Mouse (Mus musculus): ENCODE measurements around the gene Smarca2. TPM values are rescaled to one million over a fixed set of nuclear protein-coding genes. Genes with fewer than 3 reads are reported as not detected.

Gene Smarca2
- polyA plus RNA-seq, 1 experiment from 2014 or later: 40.7 TPM

- H3K4me1 ChIP-seq: 0 out of 2 replicates have a peak, but pooled peaks cover 3% of the 10 kb centered on the region
- no peaks in the 10 kb centered on the region for H3K9me3 ChIP-seq (replicated peaks)
- H3K27me3 ChIP-seq (ENCODE audit: low read depth, poor library complexity, severe bottlenecking): no peaks in the 10 kb centered on the region
- DNase-seq (ENCODE audit: low spot score): no peak
- H3K36me3 ChIP-seq: peaks cover 40% of the 10 kb centered on the region
- no peak overlapping the region for H3K27ac ChIP-seq
- WGBS: 85% methylated on average over 5 of the region's 5 CpGs
- H3K4me3 ChIP-seq: no peak overlapping the region
Measured at GRCm38 (mm10) chr19:26778199-26778598, 173.3 kb downstream of the Smarca2 start.

DNA sequence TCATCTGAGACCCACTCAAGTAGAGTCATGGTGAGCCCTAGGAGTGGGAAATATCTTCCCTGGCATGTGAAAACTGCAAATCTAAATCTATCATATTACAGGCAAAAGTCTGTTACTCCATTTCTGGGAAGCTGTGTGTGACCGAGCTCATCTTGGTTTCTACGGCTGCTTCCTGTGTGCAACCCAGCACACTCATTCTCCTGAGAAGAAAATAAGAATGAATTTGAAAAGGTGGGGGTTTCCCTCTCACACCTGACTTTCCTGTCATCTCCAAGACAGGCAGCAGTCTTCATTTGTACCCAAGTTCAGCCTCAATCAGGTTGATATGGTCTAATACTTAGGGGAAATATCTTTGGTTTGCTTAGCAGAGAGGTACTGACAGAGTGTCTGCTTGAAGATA, 176.4 kb downstream of the Smarca2 start:
- DNase-seq (ENCODE audit: low spot score): no peak
- Histone ChIP-seq H3K27me3 (ENCODE audit: low read depth, poor library complexity, severe bottlenecking) (no peaks in the 10 kb centered on the region), H3K27ac (no peak overlapping the region), H3K9me3 (replicated peaks) (no peaks in the 10 kb centered on the region), H3K4me3 (no peak overlapping the region), H3K36me3 (peaks cover 20% of the 10 kb centered on the region), H3K4me1 (no peaks in the 10 kb centered on the region)
- WGBS: 100% methylated on average over 2 of the region's 2 CpGs

DNA sequence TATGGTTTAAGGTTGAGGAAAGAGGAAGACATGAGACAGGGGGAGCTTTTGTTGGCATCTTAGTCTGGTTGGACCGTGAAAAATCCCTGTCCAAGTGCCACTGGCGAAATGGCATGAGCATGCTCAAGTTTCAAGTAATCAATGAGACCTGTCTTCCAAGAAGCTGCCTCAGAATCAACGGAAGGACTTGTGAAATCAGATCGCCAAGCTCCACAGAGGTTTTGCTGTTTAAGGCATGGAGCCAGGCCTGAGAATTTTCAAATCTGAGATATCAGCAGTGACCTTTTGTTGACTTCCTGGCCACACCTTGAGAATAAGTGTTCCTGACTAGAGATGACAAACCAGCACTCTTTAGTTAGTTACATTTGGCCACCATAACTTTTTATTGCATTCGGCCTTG, 183.6 kb downstream of the Smarca2 start:
- Histone ChIP-seq H3K27ac (no peak overlapping the region), H3K36me3 (no peaks in the 10 kb centered on the region), H3K9me3 (replicated peaks) (no peaks in the 10 kb centered on the region), H3K4me3 (no peak overlapping the region), H3K4me1 (peaks cover 9% of the 10 kb centered on the region; the same call in 1 of the 2 replicates), H3K27me3 (ENCODE audit: low read depth, poor library complexity, severe bottlenecking) (no peaks in the 10 kb centered on the region)
- 88% methylated on average over 5 of the region's 5 CpGs for WGBS
- no peak for DNase-seq (ENCODE audit: low spot score)

DNA sequence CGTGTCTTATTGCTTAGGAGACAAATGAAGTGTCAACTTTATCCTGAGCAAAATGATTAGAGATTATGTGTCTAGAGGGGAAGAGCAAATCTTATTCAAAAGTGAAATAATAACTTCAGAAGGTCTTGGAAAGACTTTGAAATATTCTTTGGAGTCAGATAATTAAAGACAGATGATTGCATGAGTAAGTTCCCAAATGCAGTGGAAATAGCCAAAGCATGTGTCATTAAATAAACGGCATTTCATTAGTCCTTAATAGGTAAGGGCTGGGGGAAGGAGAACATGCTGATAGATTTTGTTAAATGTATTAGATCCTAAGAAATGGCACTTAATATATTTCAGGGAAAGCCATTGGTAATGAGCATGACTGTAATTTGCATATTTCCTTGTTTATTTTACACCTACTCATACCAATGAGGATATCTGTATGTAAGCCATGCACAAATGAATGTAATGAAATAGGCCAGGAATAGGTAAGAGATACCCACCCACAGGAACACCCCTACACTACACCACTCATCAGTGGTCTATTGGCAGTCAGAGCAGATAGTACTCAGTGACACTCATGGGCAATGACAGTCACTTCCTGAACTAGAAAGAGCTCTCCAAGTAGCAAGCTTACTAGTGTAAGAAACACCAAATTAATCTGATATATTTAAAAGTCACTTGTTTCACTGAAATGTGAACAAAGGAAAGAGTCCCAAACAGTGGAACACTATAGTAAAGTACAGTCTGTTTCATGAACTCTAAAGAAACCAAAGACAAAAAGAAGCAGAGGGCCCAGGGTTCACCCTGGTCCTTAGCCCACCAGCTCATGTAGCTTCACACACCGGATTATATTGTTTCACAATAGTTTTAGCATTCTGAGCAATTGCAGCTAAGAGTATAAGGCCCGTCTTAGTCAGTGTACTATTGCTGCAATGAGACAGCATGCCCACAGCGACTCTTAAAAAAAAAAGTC, 185.8 kb downstream of the Smarca2 start:
- DNase-seq (ENCODE audit: low spot score): no peak

DNA sequence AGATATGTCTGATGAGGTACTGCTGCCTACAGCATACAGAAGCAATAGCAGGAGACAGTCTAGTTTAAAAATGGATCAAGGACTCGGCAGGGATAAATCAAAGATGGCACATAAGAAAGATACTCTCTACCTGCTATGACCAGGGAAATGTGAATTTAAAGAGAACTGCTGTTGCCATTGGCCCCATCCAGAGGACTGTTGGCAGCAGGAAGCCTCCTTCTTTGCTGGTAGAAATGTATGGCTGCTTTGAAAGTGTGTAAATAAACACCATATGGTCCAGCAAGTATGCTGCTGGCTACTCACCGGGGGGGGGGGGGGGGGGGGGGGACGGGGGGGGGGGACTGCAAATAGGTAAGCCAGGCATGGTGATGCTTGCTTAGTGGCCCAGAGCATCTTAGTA, 189.5 kb downstream of the Smarca2 start:
- peaks cover 30% of the 10 kb centered on the region for H3K4me1 ChIP-seq
- 78% methylated on average over 1 of the region's 3 CpGs for WGBS
- H3K27ac ChIP-seq: no peak overlapping the region
- H3K27me3 ChIP-seq (ENCODE audit: low read depth, poor library complexity, severe bottlenecking): no peaks in the 10 kb centered on the region
- H3K36me3 ChIP-seq: no peaks in the 10 kb centered on the region
- H3K4me3 ChIP-seq: no peak overlapping the region
- DNase-seq (ENCODE audit: low spot score): no peak
- H3K9me3 ChIP-seq (replicated peaks): no peaks in the 10 kb centered on the region

More for the DNA sequence above, 185.8 kb downstream of the Smarca2 start:
- Histone ChIP-seq H3K27ac (no peak overlapping the region), H3K9me3 (replicated peaks) (no peaks in the 10 kb centered on the region), H3K36me3 (no peaks in the 10 kb centered on the region), H3K4me3 (no peak overlapping the region), H3K27me3 (ENCODE audit: low read depth, poor library complexity, severe bottlenecking) (no peaks in the 10 kb centered on the region), H3K4me1 (peaks cover 27% of the 10 kb centered on the region)
- 71% methylated on average over 5 of the region's 5 CpGs for whole genome bisulfite sequencing

DNA sequence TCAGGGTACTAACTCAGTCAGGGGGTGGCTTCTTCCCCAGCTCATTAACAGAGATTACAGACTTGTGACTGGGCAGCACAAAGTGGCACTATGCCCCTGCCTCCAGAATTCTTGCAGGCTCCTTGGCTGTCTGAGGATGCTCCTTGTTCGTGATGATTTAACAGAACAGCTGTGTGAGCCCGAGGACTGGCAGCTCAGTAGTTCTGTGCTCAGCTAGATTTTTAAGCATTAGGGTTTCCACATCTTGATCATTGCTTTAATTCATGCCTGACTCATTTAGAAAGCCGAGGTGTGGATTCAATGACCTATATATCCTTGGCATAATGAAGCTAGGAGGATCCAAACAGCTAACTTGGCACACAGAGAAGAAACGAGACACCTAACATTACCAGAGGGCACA, 191.2 kb downstream of the Smarca2 start:
- Histone ChIP-seq H3K27me3 (ENCODE audit: low read depth, poor library complexity, severe bottlenecking) (no peaks in the 10 kb centered on the region), H3K4me1 (peaks cover 21% of the 10 kb centered on the region), H3K4me3 (no peak overlapping the region), H3K9me3 (replicated peaks) (no peaks in the 10 kb centered on the region), H3K36me3 (no peaks in the 10 kb centered on the region), H3K27ac (no peak overlapping the region)
- WGBS: 86% methylated on average over 4 of the region's 4 CpGs
- no peak for DNase-seq (ENCODE audit: low spot score)

GRCm38 (mm10) chr19:26804401-26804800, 199.6 kb downstream of the Smarca2 start:
- no peaks in the 10 kb centered on the region for H3K36me3 ChIP-seq
- no peak overlapping the region for H3K4me3 ChIP-seq
- DNase-seq (ENCODE audit: low spot score): no peak
- H3K27me3 ChIP-seq (ENCODE audit: low read depth, poor library complexity, severe bottlenecking): no peaks in the 10 kb centered on the region
- no peaks in the 10 kb centered on the region for H3K9me3 ChIP-seq (replicated peaks)
- H3K4me1 ChIP-seq: no peaks in the 10 kb centered on the region
- no peak overlapping the region for H3K27ac ChIP-seq
- WGBS: 91% methylated on average over 4 of the region's 4 CpGs

- Histone ChIP-seq H3K4me3 (no peak overlapping the region), H3K36me3 (no peaks in the 10 kb centered on the region), H3K9me3 (replicated peaks) (no peaks in the 10 kb centered on the region), H3K4me1 (peaks cover 6% of the 10 kb centered on the region), H3K27ac (no peak overlapping the region), H3K27me3 (ENCODE audit: low read depth, poor library complexity, severe bottlenecking) (no peaks in the 10 kb centered on the region)
- DNase-seq (ENCODE audit: low spot score): no peak
- WGBS: 54% methylated on average over 4 of the region's 4 CpGs
Measured at GRCm38 (mm10) chr19:26814629-26815028, 209.8 kb downstream of the Smarca2 start.

GRCm38 (mm10) chr19:26817901-26818300, 213.1 kb downstream of the Smarca2 start:
- Histone ChIP-seq H3K4me1 (peaks cover 21% of the 10 kb centered on the region), H3K27ac (no peak overlapping the region; the same call in 1 of the 2 replicates), H3K36me3 (no peaks in the 10 kb centered on the region), H3K4me3 (no peak overlapping the region), H3K9me3 (replicated peaks) (no peaks in the 10 kb centered on the region), H3K27me3 (ENCODE audit: low read depth, poor library complexity, severe bottlenecking) (no peaks in the 10 kb centered on the region)
- no peak for DNase-seq (ENCODE audit: low spot score)
- 45% methylated on average over 4 of the region's 4 CpGs for WGBS
